Mouse (Mus musculus) embryonic facial prominence, embryonic 11.5 days (tissue): Measurements from ENCODE around the gene Kprp. TPM values are rescaled to one million over a fixed set of nuclear protein-coding genes. Genes with fewer than 3 reads are reported as not detected.
"Not testable (repeated sequence)": the region's sequence is repeated elsewhere in the genome, so short reads cannot be mapped to it uniquely, and the experiment has no call there.

ENCODE experiments used
- ATAC-seq: fragments of 200-750 bp; cut with Nextera tagmentation; replicated peaks from 2 replicates; pipeline ENCODE4 v1.8.0; 2017; ENCODE audit warnings: low read depth; ENCODE audit not compliant: insufficient number of reproducible peaks, low FRiP score, low TSS enrichment
- DNase-seq: peaks from one replicate; pipeline ENCODE4 v3.0.0-alpha.2; 2015; ENCODE audit warnings: low spot score
- H3K27ac ChIP-seq: fragments of 300-500 bp; sonication (generic); replicated peaks from 2 replicates; pipeline ENCODE4 v1.5.1; 2014; ENCODE audit warnings: mild to moderate bottlenecking, low read depth, low read length, control low read depth
- H3K27me3 ChIP-seq: fragments of 300-500 bp; sonication (generic); 2 replicates; pipeline ENCODE4 v1.6.1; 2014; ENCODE audit warnings: mild to moderate bottlenecking, low read length, moderate library complexity, mixed read lengths; ENCODE audit not compliant: control insufficient read depth, insufficient read depth
- H3K36me3 ChIP-seq: fragments of 300-500 bp; sonication (generic); replicated peaks from 2 replicates; pipeline ENCODE4 v1.6.1; 2014; ENCODE audit warnings: low read depth, mild to moderate bottlenecking, low read length, moderate library complexity, mixed read lengths; ENCODE audit not compliant: control insufficient read depth, insufficient read depth
- H3K4me1 ChIP-seq: fragments of 300-500 bp; sonication (generic); 2 replicates; pipeline ENCODE4 v1.6.1; 2014; ENCODE audit warnings: low read length, mixed read lengths; ENCODE audit not compliant: control insufficient read depth, insufficient read depth
- H3K4me2 ChIP-seq: fragments of 300-500 bp; sonication (generic); 2 replicates; pipeline ENCODE4 v1.6.1; 2014; ENCODE audit warnings: low read depth, mild to moderate bottlenecking, control low read depth, low read length, moderate library complexity
- H3K4me3 ChIP-seq: fragments of 300-500 bp; sonication (generic); 2 replicates; pipeline ENCODE4 v1.5.1; 2014; ENCODE audit warnings: low read depth, low read length, control low read depth
- H3K9ac ChIP-seq: fragments of 300-500 bp; sonication (generic); replicated peaks from 2 replicates; pipeline ENCODE4 v1.6.1; 2014; ENCODE audit warnings: mild to moderate bottlenecking, control low read depth, low read length
- H3K9me3 ChIP-seq: fragments of 300-500 bp; sonication (generic); replicated peaks from 2 replicates; pipeline ENCODE4 v1.6.1; 2016; ENCODE audit warnings: mild to moderate bottlenecking, low read length, inconsistent platforms, mixed read lengths; ENCODE audit not compliant: control insufficient read depth
- WGBS: fragments of 180-500 bp; shearing (Covaris S2); extraction: QIAGEN DNeasy Blood & Tissue Kit; methylation state at CpG from one replicate; pipeline ENCODE4 v1.1.7; 2014; 5-methylcytosine and 5-hydroxymethylcytosine counted together
- polyA plus RNA-seq: library from polyadenylated mRNA; unstranded; fragments of >200 nt; fragmentation: Nextera tagmentation; extraction: Ambion mirVana; gene quantifications from 2 replicates; pipeline ENCODE4 v1.2.1, GENCODE M21; 2014

Kprp gene
- polyA plus RNA-seq = not detected in 2 replicates

DNA sequence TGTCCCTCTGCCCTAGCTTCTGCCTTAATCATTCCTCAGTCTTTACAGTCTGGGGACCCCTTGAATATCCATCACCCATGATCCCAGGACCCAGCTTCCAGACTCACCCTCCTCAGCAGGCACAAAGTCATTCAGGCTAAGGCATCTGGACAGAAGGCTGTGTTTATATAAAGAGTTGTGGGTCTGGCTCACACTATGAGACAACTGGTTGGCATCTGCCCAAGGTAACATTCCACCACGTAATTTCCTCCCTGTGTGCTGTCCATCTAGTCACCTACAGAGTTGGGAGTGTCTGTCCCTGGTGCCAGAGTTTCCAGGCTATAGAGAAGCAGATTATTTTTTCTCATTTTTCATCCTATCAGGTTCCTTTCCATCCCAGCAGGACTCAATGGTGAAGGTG lies at the start of gene Kprp:
TSS of gene Kprp (minus strand) at position 140 of the 400 bp plus-strand sequence.
- H3K9ac ChIP-seq = no peak within 1 kb of the TSS
- H3K36me3 ChIP-seq = no peaks in the 10 kb centered on the region
- no peak within 1 kb of the TSS for H3K27ac ChIP-seq
- no peaks in the 10 kb centered on the region for H3K9me3 ChIP-seq
- H3K4me3 ChIP-seq = no peak within 1 kb of the TSS
- H3K4me1 ChIP-seq = no peaks in the 10 kb centered on the region
- WGBS = 41% methylated on average over 1 of the region's 1 CpGs
- no peaks in the 10 kb centered on the region for H3K27me3 ChIP-seq
- H3K4me2 ChIP-seq = no peak within 1 kb of the TSS
- ATAC-seq (no peak), DNase-seq (no peak)

DNA sequence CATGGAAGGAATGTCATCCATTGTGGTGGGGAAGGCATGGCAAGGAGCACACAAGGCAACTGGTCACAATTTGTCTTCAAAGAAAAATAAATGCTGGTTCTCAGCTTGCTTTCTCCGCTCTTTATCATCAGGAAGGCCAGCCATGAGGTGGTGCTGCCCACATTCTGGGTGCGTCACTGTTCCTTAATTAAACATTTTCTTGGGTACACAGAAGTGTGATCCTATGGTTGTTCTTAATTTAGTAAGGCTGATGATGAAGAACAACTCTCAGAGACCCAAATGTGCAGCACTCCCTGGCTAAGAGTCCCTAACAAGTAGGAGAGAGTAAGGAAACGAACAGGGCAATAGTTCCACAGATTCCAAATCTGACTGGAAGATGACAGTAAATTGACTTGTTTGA lies 47.1 kb upstream of the Kprp start:
- Histone ChIP-seq H3K9ac (no peak overlapping the region), H3K4me2 (no peak overlapping the region), H3K4me1 (no peaks in the 10 kb centered on the region), H3K9me3 (no peaks in the 10 kb centered on the region), H3K27me3 (no peaks in the 10 kb centered on the region), H3K4me3 (no peak overlapping the region), H3K27ac (no peak overlapping the region), H3K36me3 (no peaks in the 10 kb centered on the region)
- no peak for ATAC-seq
- WGBS = 89% methylated on average over 3 of the region's 3 CpGs
- no peak for DNase-seq

DNA sequence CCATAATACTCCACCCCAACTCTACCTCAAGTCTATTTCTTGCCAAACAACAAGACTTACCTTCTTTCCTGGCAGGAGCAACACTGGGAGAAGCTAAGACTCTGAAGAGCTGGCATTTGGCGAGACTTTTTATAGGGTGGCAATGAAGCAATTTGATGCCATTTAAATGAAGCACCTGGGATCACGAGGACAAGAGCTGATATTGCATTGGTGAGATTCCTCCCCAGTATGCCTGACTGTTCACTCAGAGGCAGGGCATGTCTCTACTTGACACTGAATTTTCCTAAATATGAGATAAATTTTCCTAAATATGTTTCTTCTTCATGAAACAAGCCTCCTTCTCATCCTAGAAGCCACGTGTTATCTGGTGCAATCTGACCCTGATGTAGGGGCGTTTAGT lies 43.1 kb upstream of the Kprp start, which contains the start of gene 2310050C09Rik:
TSS of gene 2310050C09Rik (minus strand) at position 101 of the 400 bp plus-strand sequence.
- no peaks in the 10 kb centered on the region for H3K27me3 ChIP-seq
- H3K9ac ChIP-seq = no peak within 1 kb of the TSS
- ATAC-seq = no peak
- H3K4me3 ChIP-seq = no peak within 1 kb of the TSS
- no peak within 1 kb of the TSS for H3K27ac ChIP-seq
- DNase-seq = no peak
- 80% methylated on average over 4 of the region's 4 CpGs for WGBS
- H3K4me1 ChIP-seq = no peaks in the 10 kb centered on the region
- H3K9me3 ChIP-seq = no peaks in the 10 kb centered on the region
- no peak within 1 kb of the TSS for H3K4me2 ChIP-seq
- H3K36me3 ChIP-seq = no peaks in the 10 kb centered on the region

DNA sequence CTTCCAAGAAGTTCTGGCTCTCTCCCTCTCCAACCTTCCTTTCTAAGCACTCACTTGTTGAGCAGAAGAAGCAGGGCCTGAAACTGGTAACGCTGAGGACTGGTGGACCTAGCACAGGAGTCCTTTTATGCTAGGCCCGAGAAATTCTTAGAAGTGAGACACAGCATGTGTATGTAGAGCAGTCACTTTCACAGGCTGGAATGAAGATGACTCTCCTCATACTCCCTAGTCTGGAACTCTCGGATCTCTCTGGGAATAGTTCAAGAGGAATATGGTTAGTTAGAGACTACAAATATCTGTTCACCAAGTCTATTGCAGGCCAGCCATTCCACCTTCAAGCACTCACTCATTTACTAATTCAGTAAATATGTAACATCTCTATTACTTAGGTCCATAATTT lies 24.1 kb upstream of the Kprp start, which contains the start of gene Lce1l:
TSS of gene Lce1l (minus strand) at position 101 of the 400 bp plus-strand sequence.
- Histone ChIP-seq H3K36me3 (no peaks in the 10 kb centered on the region), H3K9ac (no peak within 1 kb of the TSS), H3K4me3 (no peak within 1 kb of the TSS), H3K9me3 (no peaks in the 10 kb centered on the region), H3K4me2 (no peak within 1 kb of the TSS), H3K27ac (no peak within 1 kb of the TSS), H3K27me3 (no peaks in the 10 kb centered on the region), H3K4me1 (no peaks in the 10 kb centered on the region)
- no peak for DNase-seq
- 80% methylated on average over 3 of the region's 3 CpGs for whole genome bisulfite sequencing
- ATAC-seq = no peak

DNA sequence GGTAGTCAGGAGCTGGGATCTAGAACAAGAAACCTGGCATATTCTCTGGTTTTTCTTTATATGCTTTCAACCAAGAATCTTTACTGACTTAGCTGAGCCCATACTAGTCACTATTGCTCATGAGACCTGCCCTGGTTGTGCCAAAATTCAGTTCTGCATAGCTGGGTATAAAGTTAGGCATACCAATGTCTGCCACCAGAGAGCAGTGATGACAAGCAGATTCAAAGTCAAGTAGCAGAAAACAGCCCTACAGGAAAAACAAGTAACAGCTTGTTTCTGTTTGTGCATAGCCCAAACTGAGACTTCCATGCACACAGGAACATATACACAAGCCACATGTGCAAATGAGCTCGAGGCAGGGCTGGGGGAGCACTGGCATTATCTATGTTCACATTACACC lies 1.2 kb downstream of the Kprp start:
- no peaks in the 10 kb centered on the region for H3K4me1 ChIP-seq
- H3K4me3 ChIP-seq = no peak overlapping the region
- H3K4me2 ChIP-seq = no peak overlapping the region
- no peak for ATAC-seq
- WGBS = 33% methylated on average over 1 of the region's 1 CpGs
- no peaks in the 10 kb centered on the region for H3K36me3 ChIP-seq
- no peaks in the 10 kb centered on the region for H3K9me3 ChIP-seq
- no peak overlapping the region for H3K9ac ChIP-seq
- H3K27ac ChIP-seq = no peak overlapping the region
- DNase-seq = no peak
- no peaks in the 10 kb centered on the region for H3K27me3 ChIP-seq

DNA sequence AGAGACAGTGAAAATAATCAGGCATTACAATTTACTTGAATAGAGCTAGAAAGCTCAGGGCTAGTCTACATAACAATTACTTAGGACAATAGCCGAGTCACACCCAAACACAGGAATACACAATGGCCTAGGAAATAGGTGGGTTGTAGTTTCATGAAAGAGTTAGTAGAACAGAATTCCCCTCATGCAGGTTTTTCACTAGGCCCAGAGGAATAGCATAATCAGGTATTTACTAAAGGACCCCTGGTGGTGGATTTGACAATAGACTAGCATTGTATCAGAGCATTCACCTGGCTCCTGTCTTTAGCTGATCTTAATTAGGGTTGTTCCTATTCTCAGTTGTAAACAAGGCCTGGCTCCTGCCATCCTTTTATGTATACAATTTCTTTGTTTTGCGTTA lies 11.0 kb downstream of the Kprp start:
- H3K27ac ChIP-seq, DNase-seq, ATAC-seq, H3K4me1 ChIP-seq, H3K27me3 ChIP-seq, H3K9ac ChIP-seq, H3K4me3 ChIP-seq, H3K4me2 ChIP-seq, H3K9me3 ChIP-seq, H3K36me3 ChIP-seq: not testable (repeated sequence)
- WGBS = 94% methylated on average over 2 of the region's 2 CpGs

DNA sequence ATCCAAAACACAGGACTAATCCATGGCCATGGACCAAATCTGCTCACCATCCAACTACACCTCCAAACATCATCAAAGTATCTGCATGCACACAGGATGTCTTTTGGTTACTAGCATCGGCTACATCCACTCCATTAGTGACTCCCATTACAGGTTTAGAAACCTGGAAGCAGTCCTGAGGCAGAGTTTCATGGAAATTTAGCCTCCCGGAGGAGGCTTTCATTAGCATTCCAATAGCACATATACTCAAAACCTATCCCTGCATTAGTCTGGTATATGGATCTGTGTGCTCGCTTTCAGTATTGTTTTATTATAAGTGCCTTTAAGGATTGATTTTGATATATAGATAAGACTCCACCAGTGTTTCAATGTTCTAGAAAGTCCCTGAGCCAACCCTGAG lies 11.5 kb downstream of the Kprp start:
- H3K36me3 ChIP-seq = no peaks in the 10 kb centered on the region
- no peaks in the 10 kb centered on the region for H3K4me1 ChIP-seq
- no peak overlapping the region for H3K27ac ChIP-seq
- H3K27me3 ChIP-seq = no peaks in the 10 kb centered on the region
- H3K4me2 ChIP-seq = no peak overlapping the region
- ATAC-seq (no peak), DNase-seq (no peak)
- H3K9me3 ChIP-seq = no peaks in the 10 kb centered on the region
- no peak overlapping the region for H3K9ac ChIP-seq
- 84% methylated on average over 3 of the region's 3 CpGs for WGBS
- no peak overlapping the region for H3K4me3 ChIP-seq

DNA sequence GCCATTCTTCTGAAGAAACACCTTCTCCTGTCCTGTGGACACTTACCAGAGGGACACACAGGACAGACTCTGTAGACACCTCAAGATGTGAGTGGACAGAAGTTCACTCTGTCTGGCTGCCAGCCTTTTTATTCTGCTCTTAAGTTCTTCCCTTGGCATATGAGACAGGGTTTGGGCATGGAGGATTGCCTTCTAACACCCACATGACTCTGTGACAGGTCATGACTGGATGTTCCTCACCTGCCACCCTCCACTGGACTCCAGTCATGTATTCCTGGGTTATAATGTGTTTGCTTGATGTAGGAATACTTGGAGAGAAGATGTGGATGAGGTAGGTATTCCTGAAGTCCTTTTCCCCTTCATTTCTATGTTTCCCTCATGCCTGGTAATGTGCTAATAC lies 19.3 kb downstream of the Kprp start, which contains the start of gene Lce1k:
TSS of gene Lce1k (minus strand) at position 101 of the 400 bp plus-strand sequence.
- Histone ChIP-seq H3K4me1 (no peaks in the 10 kb centered on the region), H3K9me3 (no peaks in the 10 kb centered on the region), H3K36me3 (no peaks in the 10 kb centered on the region), H3K9ac (no peak within 1 kb of the TSS), H3K4me3 (no peak within 1 kb of the TSS), H3K4me2 (no peak within 1 kb of the TSS), H3K27ac (no peak within 1 kb of the TSS), H3K27me3 (no peaks in the 10 kb centered on the region)
- DNase-seq = no peak
- no peak for ATAC-seq
